Mouse (Mus musculus): ENCODE measurements around the gene Tenm2. TPM values are rescaled to one million over a fixed set of nuclear protein-coding genes. Genes with fewer than 3 reads are reported as not detected.

Gene Tenm2
- polyA plus RNA-seq, 1 experiment from 2014 or later: 1.9 TPM

- Histone ChIP-seq H3K4me1 (ENCODE audit: control insufficient read depth, insufficient read depth, low read length) (no peaks in the 10 kb centered on the region), H3K4me2 (ENCODE audit: low read depth, low read length) (no peak overlapping the region), H3K27ac (ENCODE audit: low read length) (no peak overlapping the region), H3K36me3 (ENCODE audit: control insufficient read depth, insufficient read depth, low read length) (no peaks in the 10 kb centered on the region), H3K9me3 (replicated peaks; ENCODE audit: control insufficient read depth, low read length) (no peaks in the 10 kb centered on the region), H3K27me3 (ENCODE audit: control insufficient read depth, insufficient read depth, low read length) (no peaks in the 10 kb centered on the region), H3K4me3 (replicated peaks; ENCODE audit: low read length) (no peak overlapping the region), H3K9ac (ENCODE audit: low read length) (no peak overlapping the region)
- ATAC-seq (ENCODE audit: insufficient read depth, low FRiP score): no peak
- WGBS: 58% methylated on average over 3 of the region's 3 CpGs
These were observed 572.2 kb downstream of the Tenm2 start for GRCm38 (mm10) chr11:36663571-36663970.

GRCm38 (mm10) chr11:36653656-36654323, 582.0 kb downstream of the Tenm2 start:
- no peak overlapping the region for H3K9ac ChIP-seq (ENCODE audit: low read length)
- no peaks in the 10 kb centered on the region for H3K4me1 ChIP-seq (ENCODE audit: control insufficient read depth, insufficient read depth, low read length)
- H3K27me3 ChIP-seq (ENCODE audit: control insufficient read depth, insufficient read depth, low read length): no peaks in the 10 kb centered on the region
- H3K36me3 ChIP-seq (ENCODE audit: control insufficient read depth, insufficient read depth, low read length): no peaks in the 10 kb centered on the region
- H3K4me3 ChIP-seq (replicated peaks; ENCODE audit: low read length): no peak overlapping the region
- no peak for ATAC-seq (ENCODE audit: insufficient read depth, low FRiP score)
- H3K9me3 ChIP-seq (replicated peaks; ENCODE audit: control insufficient read depth, low read length): no peaks in the 10 kb centered on the region
- no peak overlapping the region for H3K27ac ChIP-seq (ENCODE audit: low read length)
- 71% methylated on average over 9 of the region's 9 CpGs for WGBS
- H3K4me2 ChIP-seq (ENCODE audit: low read depth, low read length): no peak overlapping the region

GRCm38 (mm10) chr11:36647179-36647578, 588.6 kb downstream of the Tenm2 start:
- no peaks in the 10 kb centered on the region for H3K27me3 ChIP-seq (ENCODE audit: control insufficient read depth, insufficient read depth, low read length)
- WGBS: 91% methylated on average over 1 of the region's 1 CpGs
- H3K9me3 ChIP-seq (replicated peaks; ENCODE audit: control insufficient read depth, low read length): no peaks in the 10 kb centered on the region
- no peak overlapping the region for H3K9ac ChIP-seq (ENCODE audit: low read length)
- no peaks in the 10 kb centered on the region for H3K36me3 ChIP-seq (ENCODE audit: control insufficient read depth, insufficient read depth, low read length)
- H3K4me2 ChIP-seq (ENCODE audit: low read depth, low read length): no peak overlapping the region
- H3K27ac ChIP-seq (ENCODE audit: low read length): no peak overlapping the region
- H3K4me3 ChIP-seq (replicated peaks; ENCODE audit: low read length): no peak overlapping the region
- H3K4me1 ChIP-seq (ENCODE audit: control insufficient read depth, insufficient read depth, low read length): no peaks in the 10 kb centered on the region
- ATAC-seq (ENCODE audit: insufficient read depth, low FRiP score): no peak

GRCm38 (mm10) chr11:36635082-36635481, 600.7 kb downstream of the Tenm2 start:
- no peak overlapping the region for H3K9ac ChIP-seq (ENCODE audit: low read length)
- no peak for ATAC-seq (ENCODE audit: insufficient read depth, low FRiP score)
- H3K4me2 ChIP-seq (ENCODE audit: low read depth, low read length): no peak overlapping the region
- no peak overlapping the region for H3K27ac ChIP-seq (ENCODE audit: low read length)
- no peaks in the 10 kb centered on the region for H3K9me3 ChIP-seq (replicated peaks; ENCODE audit: control insufficient read depth, low read length)
- WGBS: 22% methylated on average over 6 of the region's 6 CpGs
- no peaks in the 10 kb centered on the region for H3K36me3 ChIP-seq (ENCODE audit: control insufficient read depth, insufficient read depth, low read length)
- H3K4me1 ChIP-seq (ENCODE audit: control insufficient read depth, insufficient read depth, low read length): no peaks in the 10 kb centered on the region
- no peak overlapping the region for H3K4me3 ChIP-seq (replicated peaks; ENCODE audit: low read length)
- no peaks in the 10 kb centered on the region for H3K27me3 ChIP-seq (ENCODE audit: control insufficient read depth, insufficient read depth, low read length)

- Histone ChIP-seq H3K36me3 (ENCODE audit: control insufficient read depth, insufficient read depth, low read length) (no peaks in the 10 kb centered on the region), H3K27ac (ENCODE audit: low read length) (no peak overlapping the region), H3K27me3 (ENCODE audit: control insufficient read depth, insufficient read depth, low read length) (no peaks in the 10 kb centered on the region), H3K9ac (ENCODE audit: low read length) (no peak overlapping the region), H3K9me3 (replicated peaks; ENCODE audit: control insufficient read depth, low read length) (no peaks in the 10 kb centered on the region), H3K4me2 (ENCODE audit: low read depth, low read length) (no peak overlapping the region), H3K4me1 (ENCODE audit: control insufficient read depth, insufficient read depth, low read length) (no peaks in the 10 kb centered on the region), H3K4me3 (replicated peaks; ENCODE audit: low read length) (no peak overlapping the region)
- ATAC-seq (ENCODE audit: insufficient read depth, low FRiP score): no peak
These were observed 603.6 kb downstream of the Tenm2 start for GRCm38 (mm10) chr11:36632201-36632600.

- Histone ChIP-seq H3K27me3 (ENCODE audit: control insufficient read depth, insufficient read depth, low read length) (no peaks in the 10 kb centered on the region), H3K4me3 (replicated peaks; ENCODE audit: low read length) (no peak overlapping the region)
- WGBS: 78% methylated on average over 6 of the region's 6 CpGs
These were observed 622.0 kb downstream of the Tenm2 start for GRCm38 (mm10) chr11:36613807-36614206.

GRCm38 (mm10) chr11:36604815-36605382, 630.9 kb downstream of the Tenm2 start:
- ATAC-seq (ENCODE audit: insufficient read depth, low FRiP score): no peak
- Histone ChIP-seq H3K4me1 (ENCODE audit: control insufficient read depth, insufficient read depth, low read length) (no peaks in the 10 kb centered on the region), H3K9ac (ENCODE audit: low read length) (no peak overlapping the region), H3K27ac (ENCODE audit: low read length) (no peak overlapping the region), H3K36me3 (ENCODE audit: control insufficient read depth, insufficient read depth, low read length) (no peaks in the 10 kb centered on the region), H3K4me3 (replicated peaks; ENCODE audit: low read length) (no peak overlapping the region), H3K4me2 (ENCODE audit: low read depth, low read length) (no peak overlapping the region), H3K9me3 (replicated peaks; ENCODE audit: control insufficient read depth, low read length) (no peaks in the 10 kb centered on the region), H3K27me3 (ENCODE audit: control insufficient read depth, insufficient read depth, low read length) (no peaks in the 10 kb centered on the region)
- WGBS: 51% methylated on average over 8 of the region's 8 CpGs

More at GRCm38 (mm10) chr11:36613807-36614206, 622.0 kb downstream of the Tenm2 start:
- Histone ChIP-seq H3K36me3 (ENCODE audit: control insufficient read depth, insufficient read depth, low read length) (no peaks in the 10 kb centered on the region), H3K9me3 (replicated peaks; ENCODE audit: control insufficient read depth, low read length) (no peaks in the 10 kb centered on the region), H3K4me1 (ENCODE audit: control insufficient read depth, insufficient read depth, low read length) (no peaks in the 10 kb centered on the region), H3K27ac (ENCODE audit: low read length) (no peak overlapping the region), H3K4me2 (ENCODE audit: low read depth, low read length) (no peak overlapping the region), H3K9ac (ENCODE audit: low read length) (no peak overlapping the region)
- no peak for ATAC-seq (ENCODE audit: insufficient read depth, low FRiP score)

- Histone ChIP-seq H3K4me3 (replicated peaks; ENCODE audit: low read length) (no peak overlapping the region), H3K36me3 (ENCODE audit: control insufficient read depth, insufficient read depth, low read length) (no peaks in the 10 kb centered on the region), H3K4me1 (ENCODE audit: control insufficient read depth, insufficient read depth, low read length) (no peaks in the 10 kb centered on the region), H3K27ac (ENCODE audit: low read length) (no peak overlapping the region), H3K9ac (ENCODE audit: low read length) (no peak overlapping the region), H3K27me3 (ENCODE audit: control insufficient read depth, insufficient read depth, low read length) (no peaks in the 10 kb centered on the region), H3K9me3 (replicated peaks; ENCODE audit: control insufficient read depth, low read length) (no peaks in the 10 kb centered on the region), H3K4me2 (ENCODE audit: low read depth, low read length) (no peak overlapping the region)
- 41% methylated on average over 3 of the region's 3 CpGs for WGBS
- no peak for ATAC-seq (ENCODE audit: insufficient read depth, low FRiP score)
These were observed 631.5 kb downstream of the Tenm2 start for GRCm38 (mm10) chr11:36604272-36604671.

- Histone ChIP-seq H3K9ac (ENCODE audit: low read length) (no peak overlapping the region), H3K27ac (ENCODE audit: low read length) (no peak overlapping the region), H3K9me3 (replicated peaks; ENCODE audit: control insufficient read depth, low read length) (no peaks in the 10 kb centered on the region), H3K4me2 (ENCODE audit: low read depth, low read length) (no peak overlapping the region), H3K4me1 (ENCODE audit: control insufficient read depth, insufficient read depth, low read length) (no peaks in the 10 kb centered on the region), H3K36me3 (ENCODE audit: control insufficient read depth, insufficient read depth, low read length) (no peaks in the 10 kb centered on the region), H3K4me3 (replicated peaks; ENCODE audit: low read length) (no peak overlapping the region), H3K27me3 (ENCODE audit: control insufficient read depth, insufficient read depth, low read length) (no peaks in the 10 kb centered on the region)
- no peak for ATAC-seq (ENCODE audit: insufficient read depth, low FRiP score)
- 40% methylated on average over 1 of the region's 1 CpGs for WGBS
These were observed 643.3 kb downstream of the Tenm2 start for GRCm38 (mm10) chr11:36592471-36592870.
